Mouse (Mus musculus): ENCODE measurements around the gene F2.

GRCm38 (mm10) chr2:91652863-91653262 lies 16.6 kb upstream of the F2 start:
- TF ChIP-seq CTCF (conservative IDR thresholded peaks at IDR 0.05; ENCODE audit: low read length) = no peak
- no peak for TF ChIP-seq POU5F1 (IDR thresholded peaks at IDR 0.05; ENCODE audit: borderline replicate concordance, low read length)

All from E14TG2a.4 (cell line).